Mouse (Mus musculus) heart, embryonic 11.5 days (tissue): ENCODE results near the gene Prkaa2. TPM values are rescaled to one million over a fixed set of nuclear protein-coding genes. Genes with fewer than 3 reads are reported as not detected.

Experiments used
- ATAC-seq: fragments of 200-750 bp; cut with Nextera tagmentation; replicated peaks from 2 replicates; pipeline ENCODE4 v1.8.0; 2017; ENCODE audit warnings: moderate library complexity; ENCODE audit not compliant: insufficient number of reproducible peaks, low FRiP score, low TSS enrichment
- H3K27ac ChIP-seq: fragments of 300-500 bp; sonication (generic); 2 replicates; pipeline ENCODE4 v1.5.1; 2014; ENCODE audit warnings: mild to moderate bottlenecking, low read depth, low read length
- H3K27me3 ChIP-seq: fragments of 300-500 bp; sonication (generic); 2 replicates; pipeline ENCODE4 v1.6.1; 2014; ENCODE audit warnings: mild to moderate bottlenecking, low read length, mixed read lengths; ENCODE audit not compliant: control insufficient read depth, insufficient read depth
- H3K36me3 ChIP-seq: fragments of 300-500 bp; sonication (generic); 2 replicates; pipeline ENCODE4 v1.6.1; 2014; ENCODE audit warnings: mild to moderate bottlenecking, low read length, moderate library complexity, mixed read lengths; ENCODE audit not compliant: control insufficient read depth, insufficient read depth
- H3K4me1 ChIP-seq: fragments of 300-500 bp; sonication (generic); 2 replicates; pipeline ENCODE4 v1.6.1; 2014; ENCODE audit warnings: low read length; ENCODE audit not compliant: control insufficient read depth, insufficient read depth
- H3K4me2 ChIP-seq: fragments of 300-500 bp; sonication (generic); 2 replicates; pipeline ENCODE4 v1.6.1; 2014; ENCODE audit warnings: mild to moderate bottlenecking, moderate library complexity
- H3K4me3 ChIP-seq: fragments of 300-500 bp; sonication (generic); 2 replicates; pipeline ENCODE4 v1.5.1; 2014; ENCODE audit warnings: low read depth, low read length
- H3K9ac ChIP-seq: fragments of 300-500 bp; sonication (generic); 2 replicates; pipeline ENCODE4 v1.6.1; 2014; ENCODE audit warnings: mild to moderate bottlenecking, low read depth, low read length, moderate library complexity
- H3K9me3 ChIP-seq: fragments of 300-500 bp; sonication (generic); replicated peaks from 2 replicates; pipeline ENCODE4 v1.6.1; 2016; ENCODE audit warnings: low read length; ENCODE audit not compliant: control insufficient read depth
- WGBS: fragments of 180-500 bp; shearing (Covaris S2); extraction: QIAGEN DNeasy Blood & Tissue Kit; methylation state at CpG from one replicate; pipeline ENCODE4 v1.1.7; 2014; ENCODE audit not compliant: insufficient replicate concordance; 5-methylcytosine and 5-hydroxymethylcytosine counted together
- polyA plus RNA-seq: library from polyadenylated mRNA; unstranded; fragments of >200 nt; fragmentation: Nextera tagmentation; extraction: Ambion mirVana; gene quantifications from 2 replicates; pipeline ENCODE4 v1.2.1, GENCODE M21; 2014

Gene Prkaa2
- polyA plus RNA-seq, 1 experiment from 2014 or later, result 38.8 TPM

DNA sequence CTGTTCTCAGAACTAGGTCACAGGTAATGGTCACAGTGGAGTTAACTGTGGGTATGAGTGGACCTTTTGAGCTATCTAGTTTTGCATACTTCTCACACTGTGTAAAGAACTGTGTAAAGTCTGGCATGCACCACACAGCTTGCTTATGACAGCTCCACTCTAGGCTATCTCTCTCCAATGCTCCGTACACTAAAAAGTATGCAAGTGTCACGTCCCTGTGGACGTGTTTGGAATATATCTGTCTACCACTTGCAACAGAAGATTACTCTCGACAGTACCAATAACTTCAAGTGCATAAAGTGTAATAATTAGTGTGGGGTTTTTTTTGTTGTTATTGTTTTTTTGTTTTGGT lies 8.4 kb downstream of the Prkaa2 start:
- no peaks in the 10 kb centered on the region for H3K27me3 ChIP-seq
- H3K27ac ChIP-seq, result peak overlapping the region; percentile 85
- peaks cover 12% of the 10 kb centered on the region; the same call in 1 of the 2 replicates for H3K4me1 ChIP-seq
- no peak overlapping the region for H3K9ac ChIP-seq
- no peaks in the 10 kb centered on the region for H3K9me3 ChIP-seq
- 34% methylated on average over 4 of the region's 4 CpGs for WGBS
- H3K4me2 ChIP-seq, result 0 out of 2 replicates have a peak overlapping the region, but pooled peaks have one; percentile 11
- ATAC-seq, result peak; percentile 82
- H3K36me3 ChIP-seq, result no peaks in the 10 kb centered on the region
- no peak overlapping the region for H3K4me3 ChIP-seq

DNA sequence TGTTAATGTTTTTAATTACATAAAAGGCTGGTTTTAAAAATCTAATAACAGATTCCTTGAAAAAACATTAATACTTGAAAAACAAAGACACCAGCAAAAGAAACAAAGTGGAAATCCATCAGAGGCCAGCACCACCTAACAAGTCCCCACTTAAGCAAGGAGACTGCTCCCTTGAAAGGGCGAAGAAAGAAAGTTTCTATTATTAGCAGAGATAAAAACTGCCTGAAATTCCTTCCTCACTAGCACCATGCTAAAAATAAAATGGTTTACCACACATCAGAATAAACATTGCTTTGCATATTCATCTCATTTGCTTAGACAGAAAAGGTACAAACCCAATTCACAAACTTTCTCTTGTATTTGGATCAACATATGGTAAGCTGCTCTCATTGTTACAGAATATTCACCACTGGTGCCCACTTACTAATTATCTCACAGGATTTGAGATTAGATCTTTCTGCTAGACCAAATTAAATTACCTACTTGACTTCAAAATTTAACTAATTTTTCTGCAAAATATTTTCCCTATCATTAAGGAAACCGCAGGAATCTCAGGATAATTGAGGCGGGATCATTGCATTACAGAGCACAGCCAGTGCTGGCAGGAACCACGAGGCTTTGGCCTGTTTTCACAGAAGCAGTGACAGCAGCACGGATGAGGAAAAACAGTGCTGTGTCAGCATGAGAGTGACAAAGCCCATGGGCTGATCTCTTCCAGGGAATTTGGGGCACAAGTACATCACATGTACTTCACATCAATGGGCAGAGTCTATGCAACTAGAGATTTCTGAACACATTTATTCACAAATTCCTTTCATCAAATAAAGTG lies 9.0 kb downstream of the Prkaa2 start:
- Histone ChIP-seq H3K4me2 (peak overlapping the region; percentile 6; the same call in 1 of the 2 replicates), H3K9me3 (no peaks in the 10 kb centered on the region), H3K36me3 (no peaks in the 10 kb centered on the region), H3K27me3 (no peaks in the 10 kb centered on the region), H3K4me1 (peaks cover 16% of the 10 kb centered on the region), H3K4me3 (no peak overlapping the region), H3K9ac (0 out of 2 replicates have a peak overlapping the region, but pooled peaks have one; percentile 46), H3K27ac (peak overlapping the region; percentile 85)
- 16% methylated on average over 5 of the region's 5 CpGs for WGBS
- ATAC-seq, result peak; percentile 78

- Histone ChIP-seq H3K9me3 (no peaks in the 10 kb centered on the region), H3K36me3 (no peaks in the 10 kb centered on the region), H3K9ac (no peak overlapping the region), H3K4me3 (no peak overlapping the region), H3K27me3 (no peaks in the 10 kb centered on the region), H3K4me2 (no peak overlapping the region), H3K4me1 (peaks cover 29% of the 10 kb centered on the region), H3K27ac (0 out of 2 replicates have a peak overlapping the region, but pooled peaks have one; percentile 1)
- ATAC-seq, result no peak
- 91% methylated on average over 7 of the region's 7 CpGs for WGBS
These were observed 11.0 kb downstream of the Prkaa2 start for GRCm38 (mm10) chr4:105098660-105099059.

DNA sequence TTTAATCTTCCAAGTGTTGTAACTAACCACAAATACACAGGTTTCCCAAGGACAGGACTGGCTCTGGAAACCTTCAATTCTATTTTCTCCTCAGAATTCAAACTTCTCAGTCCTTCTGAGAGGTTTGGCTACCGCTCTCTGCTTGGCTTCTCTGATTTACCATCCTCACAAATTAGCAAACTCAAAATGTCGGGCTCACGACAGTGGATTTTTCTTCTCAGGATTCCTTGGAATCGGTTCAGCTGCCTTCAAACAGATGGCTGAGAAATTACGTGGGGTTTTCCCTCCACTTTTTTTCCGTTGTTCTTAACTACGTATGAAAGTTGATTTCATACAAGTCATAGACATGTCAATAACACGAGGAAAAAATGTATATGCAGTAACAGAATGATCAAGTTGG lies 11.5 kb downstream of the Prkaa2 start:
- H3K27ac ChIP-seq, result 0 out of 2 replicates have a peak overlapping the region, but pooled peaks have one; percentile 1
- peaks cover 29% of the 10 kb centered on the region for H3K4me1 ChIP-seq
- 82% methylated on average over 8 of the region's 8 CpGs for WGBS

GRCm38 (mm10) chr4:105095316-105095715 lies 14.4 kb downstream of the Prkaa2 start:
- 42% methylated on average over 5 of the region's 5 CpGs for WGBS
- peaks cover 35% of the 10 kb centered on the region for H3K4me1 ChIP-seq
- no peak for ATAC-seq
- H3K36me3 ChIP-seq, result no peaks in the 10 kb centered on the region
- H3K27ac ChIP-seq, result peak overlapping the region; percentile 16
- H3K9ac ChIP-seq, result no peak overlapping the region
- 0 out of 2 replicates have a peak overlapping the region, but pooled peaks have one; percentile 2 for H3K4me2 ChIP-seq
- no peaks in the 10 kb centered on the region for H3K9me3 ChIP-seq
- no peaks in the 10 kb centered on the region for H3K27me3 ChIP-seq
- no peak overlapping the region for H3K4me3 ChIP-seq

More for the DNA sequence above, 11.5 kb downstream of the Prkaa2 start:
- Histone ChIP-seq H3K4me2 (no peak overlapping the region), H3K36me3 (no peaks in the 10 kb centered on the region), H3K9ac (no peak overlapping the region), H3K27me3 (no peaks in the 10 kb centered on the region), H3K4me3 (no peak overlapping the region), H3K9me3 (no peaks in the 10 kb centered on the region)
- no peak for ATAC-seq

DNA sequence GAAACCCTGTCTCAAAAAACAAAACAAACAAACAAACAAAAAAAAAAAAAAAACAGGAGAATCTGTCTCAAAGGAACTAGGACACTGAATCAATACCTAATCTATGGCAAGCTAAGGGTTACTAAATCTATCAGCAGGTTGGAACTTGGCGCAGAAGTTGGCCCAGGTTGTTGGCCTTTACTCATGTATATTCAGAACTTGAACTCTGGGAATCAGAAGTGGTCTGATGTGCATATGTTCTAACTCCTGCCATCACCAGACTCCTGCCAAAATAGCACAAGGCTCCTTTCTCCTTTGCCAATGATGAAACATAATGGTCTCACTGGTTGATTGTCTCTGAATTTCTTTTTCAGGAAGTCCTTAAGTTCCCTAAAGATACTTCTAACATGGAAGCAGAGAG lies 15.7 kb downstream of the Prkaa2 start:
- WGBS, result 72% methylated on average over 1 of the region's 1 CpGs
- ATAC-seq, result no peak
- Histone ChIP-seq H3K27me3 (no peaks in the 10 kb centered on the region), H3K27ac (peak overlapping the region; percentile 47), H3K4me2 (no peak overlapping the region), H3K9ac (no peak overlapping the region), H3K36me3 (no peaks in the 10 kb centered on the region), H3K4me1 (peaks cover 30% of the 10 kb centered on the region), H3K4me3 (no peak overlapping the region), H3K9me3 (no peaks in the 10 kb centered on the region)

- 69% methylated on average over 5 of the region's 5 CpGs for WGBS
- Histone ChIP-seq H3K27ac (no peak overlapping the region), H3K4me1 (peaks cover 17% of the 10 kb centered on the region), H3K9ac (no peak overlapping the region), H3K4me3 (no peak overlapping the region), H3K36me3 (no peaks in the 10 kb centered on the region), H3K4me2 (no peak overlapping the region), H3K27me3 (no peaks in the 10 kb centered on the region), H3K9me3 (no peaks in the 10 kb centered on the region)
- no peak for ATAC-seq
These were observed 19.3 kb downstream of the Prkaa2 start for GRCm38 (mm10) chr4:105090417-105090816.

GRCm38 (mm10) chr4:105089386-105089785 lies 20.3 kb downstream of the Prkaa2 start:
- H3K27ac ChIP-seq, result no peak overlapping the region
- no peak for ATAC-seq
- no peak overlapping the region for H3K4me2 ChIP-seq
- no peak overlapping the region for H3K9ac ChIP-seq
- H3K27me3 ChIP-seq, result no peaks in the 10 kb centered on the region
- no peaks in the 10 kb centered on the region for H3K36me3 ChIP-seq
- H3K4me3 ChIP-seq, result no peak overlapping the region
- H3K9me3 ChIP-seq, result no peaks in the 10 kb centered on the region
- 85% methylated on average over 7 of the region's 7 CpGs for WGBS
- H3K4me1 ChIP-seq, result peaks cover 11% of the 10 kb centered on the region; the same call in 1 of the 2 replicates
